In the genomic region with DNA sequence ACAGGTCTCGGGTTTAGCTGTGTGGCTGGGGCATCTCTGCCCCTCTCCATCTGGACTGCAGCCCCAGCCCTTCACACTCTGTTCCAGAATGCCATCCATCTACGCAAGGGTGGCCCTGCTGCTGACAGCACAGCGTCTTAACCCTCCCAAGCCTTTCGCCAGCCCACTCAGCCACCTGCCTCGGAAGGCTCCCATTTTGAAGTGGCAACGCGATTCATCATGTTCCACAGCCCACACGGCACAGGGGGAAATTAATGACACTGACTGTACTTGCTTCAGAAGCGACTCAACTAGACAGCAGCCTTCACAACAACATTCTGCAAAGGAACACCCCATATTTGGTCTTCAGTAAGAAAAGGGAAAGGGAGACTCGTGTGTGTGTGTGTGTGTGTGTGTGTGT, we compare ENCODE assay signal across 15 mouse cellular contexts.
DNase-seq lines count a peak whose midpoint lies in the region; ATAC-seq and TF ChIP-seq lines count a peak whose summit lies in the region.
"Had no signal": no experiment of that assay in that cellular context is flagged by ENCODE, and none has a peak within 500 bp of the region (broad histone marks: within the 10 kb centered on the region; RNA-seq: fewer than 3 reads in every experiment).

No protein-coding gene starts in this region.

- H3K4me3 ChIP-seq in hindbrain, embryonic 11.5 days (ENCODE audit: low read depth, low read length), result no peak overlapping the region
- no peak overlapping the region for H3K4me3 ChIP-seq in hindbrain, embryonic 13.5 days
- no peak overlapping the region for H3K4me3 ChIP-seq in left cerebral cortex, adult 2 months
- H3K4me3 ChIP-seq: liver, embryonic 13.5 days; midbrain, embryonic 13.5 days had no signal

- no peak overlapping the region for H3K27ac ChIP-seq in hindbrain, embryonic 11.5 days (ENCODE audit: low read depth, low read length)
- H3K27ac ChIP-seq in hindbrain, embryonic 13.5 days, result no peak overlapping the region
- H3K27ac ChIP-seq in left cerebral cortex, adult 2 months, result no peak overlapping the region
- H3K27ac ChIP-seq: liver, embryonic 13.5 days; midbrain, embryonic 13.5 days had no signal

- no peak overlapping the region for H3K4me2 ChIP-seq in hindbrain, embryonic 11.5 days (replicated peaks; ENCODE audit: low read depth, low read length)
- no peak overlapping the region for H3K4me2 ChIP-seq in hindbrain, embryonic 13.5 days
- H3K4me2 ChIP-seq: heart, embryonic 11.5 days; liver, embryonic 13.5 days; midbrain, embryonic 13.5 days had no signal

- TF ChIP-seq CTCF in left cerebral cortex, adult 2 months (IDR thresholded peaks at IDR 0.05), result no peak
- TF ChIP-seq CTCF in brain, embryonic 14.5 days (IDR thresholded peaks at IDR 0.05; ENCODE audit: borderline replicate concordance, extremely low read depth, insufficient read depth, insufficient read length), result no peak

- H3K4me1 ChIP-seq in hindbrain, embryonic 11.5 days (replicated peaks; ENCODE audit: control insufficient read depth, insufficient read depth, low read length), result no peaks in the 10 kb centered on the region; the same call in 1 of the 2 replicates
- peaks cover 6% of the 10 kb centered on the region; the same call in 1 of the 2 replicates for H3K4me1 ChIP-seq in hindbrain, embryonic 13.5 days (replicated peaks)
- H3K4me1 ChIP-seq: liver, embryonic 13.5 days; midbrain, embryonic 13.5 days had no signal

- H3K9ac ChIP-seq in hindbrain, embryonic 11.5 days (ENCODE audit: low read depth, low read length), result no peak overlapping the region
- H3K9ac ChIP-seq in hindbrain, embryonic 13.5 days, result no peak overlapping the region
- H3K9ac ChIP-seq: liver, embryonic 13.5 days; midbrain, embryonic 13.5 days had no signal

- no peak for DNase-seq in hindbrain, embryonic 11.5 days (ENCODE audit: low spot score)
- peak; percentile 35 to 43 for DNase-seq in left cerebral cortex, adult 2 months (ENCODE audit: extremely low spot score in 1 of 2, low spot score in 2 of 2)
- DNase-seq in left cerebral cortex, adult 11 months (ENCODE audit: low spot score), result no peak
- DNase-seq in brain, embryonic 14.5 days (ENCODE audit: low read depth), result peak; percentile 17
- DNase-seq in layer of hippocampus, postnatal 36 days, result peak; percentile 32 to 50
- DNase-seq in ovary, adult 18-20 months (ENCODE audit: low spot score), result no peak
- DNase-seq: adrenal gland, postnatal 25 days; cerebellum, postnatal 25 days; heart, postnatal 4 days; liver, embryonic 13.5 days; lung, postnatal 36 days had no signal

- H3K36me3 ChIP-seq in hindbrain, embryonic 11.5 days (ENCODE audit: control insufficient read depth, insufficient read depth, low read length), result no peaks in the 10 kb centered on the region
- H3K36me3 ChIP-seq in hindbrain, embryonic 13.5 days, result no peaks in the 10 kb centered on the region
- H3K36me3 ChIP-seq: liver, embryonic 13.5 days; midbrain, embryonic 13.5 days had no signal

- ATAC-seq in hindbrain, embryonic 11.5 days (ENCODE audit: low FRiP score), result 0 out of 2 replicates have a peak, but pooled peaks have one; percentile 14
- no peak for ATAC-seq in hindbrain, embryonic 13.5 days (ENCODE audit: low FRiP score)
- ATAC-seq: intestine, postnatal 0 days; midbrain, embryonic 13.5 days had no signal

- H3K27me3 ChIP-seq in hindbrain, embryonic 11.5 days (ENCODE audit: control insufficient read depth, insufficient read depth, low read length), result no peaks in the 10 kb centered on the region
- no peaks in the 10 kb centered on the region for H3K27me3 ChIP-seq in hindbrain, embryonic 13.5 days
- H3K27me3 ChIP-seq: liver, embryonic 13.5 days; midbrain, embryonic 13.5 days had no signal

- no peak for TF ChIP-seq POLR2A in brain, embryonic 14.5 days (IDR thresholded peaks at IDR 0.05; ENCODE audit: borderline replicate concordance, extremely low read depth, insufficient read depth, insufficient read length, poor library complexity, severe bottlenecking)

- no peaks in the 10 kb centered on the region for H3K9me3 ChIP-seq in hindbrain, embryonic 11.5 days (ENCODE audit: control insufficient read depth, low read length)
- no peaks in the 10 kb centered on the region for H3K9me3 ChIP-seq in hindbrain, embryonic 13.5 days
- H3K9me3 ChIP-seq: liver, embryonic 13.5 days; midbrain, embryonic 13.5 days had no signal

- WGBS in hindbrain, embryonic 11.5 days, result 75% methylated on average over 10 of the region's 10 CpGs
- whole genome bisulfite sequencing in hindbrain, embryonic 13.5 days, result 65% methylated on average over 10 of the region's 10 CpGs

- intact Hi-C loops in left cerebral cortex, adult 2 months (cut with DNase I), result no loop called here

Comparison
In these comparisons a context has a peak if more than half of its experiments do, and no peak if none do; other contexts are left out.
1. DNase-seq: peak in left cerebral cortex, adult 2 months (2 of 2), brain, embryonic 14.5 days (single experiment) and layer of hippocampus, postnatal 36 days (2 of 2); none in hindbrain, embryonic 11.5 days (single experiment), left cerebral cortex, adult 11 months (single experiment) and ovary, adult 18-20 months (single experiment).